Mouse (Mus musculus) E14TG2a.4 (cell line): Measurements from ENCODE around the gene S100z.

Experiments used
- CTCF ChIP-seq: conservative IDR thresholded peaks from 2 replicates; pipeline ENCODE4 v1.5.1; 2014; ENCODE audit warnings: low read length
- POU5F1 ChIP-seq: IDR thresholded peaks from 2 replicates; pipeline ENCODE4 v1.6.1; 2014; ENCODE audit warnings: low read length, borderline replicate concordance

DNA sequence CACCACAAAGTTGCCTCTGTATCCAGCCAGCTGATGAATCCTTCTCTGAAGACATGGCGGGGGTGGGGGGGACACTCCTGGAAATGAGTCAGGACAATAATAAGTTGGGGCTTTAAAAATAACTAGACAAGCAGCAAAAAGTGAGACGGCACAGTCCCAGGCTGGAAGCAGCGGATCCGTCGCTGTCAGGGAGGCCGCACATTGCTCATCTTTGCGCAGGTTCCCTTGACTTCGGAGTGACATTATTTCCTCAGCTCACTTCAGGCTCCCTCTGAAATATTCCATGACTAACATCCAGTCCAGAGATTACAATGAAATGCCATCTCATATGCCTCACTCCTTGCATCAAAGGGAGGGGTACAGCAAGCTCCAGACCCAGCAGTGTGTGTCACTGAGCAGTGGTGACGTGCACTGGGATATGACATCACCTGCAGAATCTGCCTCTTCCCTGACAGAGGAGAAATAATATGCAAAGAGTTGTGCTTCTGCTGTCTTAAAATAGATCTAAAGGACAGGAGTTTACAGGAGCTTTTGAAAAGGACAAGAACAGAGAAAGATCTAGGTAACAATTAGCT lies 27.8 kb downstream of the S100z start:
- no peak for TF ChIP-seq CTCF
- TF ChIP-seq POU5F1, result no peak
